Mouse (Mus musculus) erythroblast, embryonic 14.5 days (primary cell): ENCODE data around the gene Gm49337.

Source experiments
- GATA1 ChIP-seq: IDR thresholded peaks from 2 replicates; pipeline ENCODE4 v1.6.1; 2012; ENCODE audit warnings: low read length, inconsistent platforms, mixed read lengths
- TAL1 ChIP-seq: IDR thresholded peaks from 3 replicates; pipeline ENCODE4 v1.6.1; 2012; ENCODE audit warnings: low read length, inconsistent platforms, mixed read lengths

DNA sequence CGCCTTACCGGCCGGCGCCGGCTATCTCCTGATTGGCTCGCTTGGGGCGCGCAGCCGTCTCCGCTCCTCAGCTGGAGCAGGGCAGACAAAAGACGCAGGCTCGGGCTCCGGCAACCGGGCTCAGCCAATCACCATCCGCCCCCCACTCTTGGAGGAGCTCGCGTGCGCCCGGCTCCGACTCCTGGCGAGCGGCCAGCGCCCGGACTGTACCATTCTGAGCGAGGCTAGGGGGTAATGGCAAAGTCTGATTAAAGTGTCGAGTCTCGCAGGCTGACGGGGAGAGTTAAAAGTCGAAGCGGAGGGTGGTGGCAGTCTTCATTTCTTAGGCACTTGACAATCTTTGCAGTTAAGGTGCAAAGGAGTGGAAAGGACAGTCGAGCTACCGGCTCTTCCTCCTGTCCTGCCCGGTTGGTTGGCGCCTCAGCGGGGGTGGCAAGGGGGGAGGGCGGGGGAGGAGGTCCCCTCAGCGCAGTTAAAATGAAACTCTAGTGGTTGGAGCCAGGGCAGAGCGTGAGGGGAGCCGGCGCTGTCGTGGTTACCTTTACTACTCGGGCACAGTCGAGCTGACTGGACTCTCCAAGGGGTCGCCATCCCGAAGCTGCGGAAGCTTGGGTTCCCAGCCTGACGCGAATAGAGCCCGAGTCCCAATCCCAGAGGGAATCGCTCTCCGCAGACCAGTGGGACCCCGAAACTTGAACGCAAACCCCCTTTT, 48.1 kb downstream of the Gm49337 start, which contains the start of gene Pik3r3:
- TF ChIP-seq GATA1 = no peak
- TF ChIP-seq TAL1 = no peak
